Mouse (Mus musculus): ENCODE measurements around the gene Map3k6. TPM values are rescaled to one million over a fixed set of nuclear protein-coding genes. Genes with fewer than 3 reads are reported as not detected.
A peak's percentile ranks its signal among the peaks of the same experiment; 100 is the strongest.

The Map3k6 gene
- polyA plus RNA-seq, 1 experiment from 2014 or later: 1.7 TPM

GRCm38 (mm10) chr4:133247072-133247471 is 6.5 kb downstream of the Map3k6 start:
- peaks cover 46% of the 10 kb centered on the region for H3K4me1 ChIP-seq

GRCm38 (mm10) chr4:133247806-133248449 is 7.3 kb downstream of the Map3k6 start:
- no peak for DNase-seq (ENCODE audit: low spot score)

More at GRCm38 (mm10) chr4:133247072-133247471, 6.5 kb downstream of the Map3k6 start:
- H3K27ac ChIP-seq: no peak overlapping the region; the same call in 1 of the 2 replicates
- peaks cover 99% of the 10 kb centered on the region for H3K27me3 ChIP-seq (ENCODE audit: low read depth, poor library complexity, severe bottlenecking)
- no peak for DNase-seq (ENCODE audit: low spot score)
- 31% methylated on average over 15 of the region's 15 CpGs for WGBS
- no peaks in the 10 kb centered on the region for H3K36me3 ChIP-seq
- H3K9me3 ChIP-seq (replicated peaks): no peaks in the 10 kb centered on the region
- no peak overlapping the region for H3K4me3 ChIP-seq

GRCm38 (mm10) chr4:133250609-133251008 is 10.0 kb downstream of the Map3k6 start:
- no peaks in the 10 kb centered on the region for H3K9me3 ChIP-seq (replicated peaks)
- 3% methylated on average over 22 of the region's 22 CpGs for WGBS
- H3K27ac ChIP-seq: 0 out of 2 replicates have a peak overlapping the region, but pooled peaks have one; percentile 59
- H3K4me3 ChIP-seq: peak overlapping the region; percentile 57
- no peaks in the 10 kb centered on the region for H3K36me3 ChIP-seq
- peaks cover 31% of the 10 kb centered on the region for H3K4me1 ChIP-seq
- DNase-seq (ENCODE audit: low spot score): peak; percentile 96
- peaks cover 100% of the 10 kb centered on the region for H3K27me3 ChIP-seq (ENCODE audit: low read depth, poor library complexity, severe bottlenecking)

More at GRCm38 (mm10) chr4:133247806-133248449, 7.3 kb downstream of the Map3k6 start:
- H3K4me3 ChIP-seq: no peak overlapping the region
- no peaks in the 10 kb centered on the region for H3K36me3 ChIP-seq
- H3K4me1 ChIP-seq: peaks cover 41% of the 10 kb centered on the region
- peaks cover 99% of the 10 kb centered on the region for H3K27me3 ChIP-seq (ENCODE audit: low read depth, poor library complexity, severe bottlenecking)
- 81% methylated on average over 13 of the region's 13 CpGs for WGBS
- no peak overlapping the region for H3K27ac ChIP-seq
- H3K9me3 ChIP-seq (replicated peaks): no peaks in the 10 kb centered on the region

- H3K36me3 ChIP-seq: no peaks in the 10 kb centered on the region
- H3K4me3 ChIP-seq: peak overlapping the region; percentile 57
- WGBS: under 1% methylated on average over 31 of the region's 31 CpGs
- peaks cover 31% of the 10 kb centered on the region for H3K4me1 ChIP-seq
- DNase-seq (ENCODE audit: low spot score): peak; percentile 61
- peaks cover 100% of the 10 kb centered on the region for H3K27me3 ChIP-seq (ENCODE audit: low read depth, poor library complexity, severe bottlenecking)
- peak overlapping the region; percentile 61; the same call in 1 of the 2 replicates for H3K27ac ChIP-seq
- H3K9me3 ChIP-seq (replicated peaks): no peaks in the 10 kb centered on the region
Observed at GRCm38 (mm10) chr4:133251214-133251613, 10.6 kb downstream of the Map3k6 start.

GRCm38 (mm10) chr4:133252089-133252488 is 11.5 kb downstream of the Map3k6 start:
- DNase-seq (ENCODE audit: low spot score): no peak
- H3K27me3 ChIP-seq (ENCODE audit: low read depth, poor library complexity, severe bottlenecking): peaks cover 100% of the 10 kb centered on the region
- 44% methylated on average over 4 of the region's 4 CpGs for WGBS

GRCm38 (mm10) chr4:133253412-133253811 is 12.8 kb downstream of the Map3k6 start:
- no peak overlapping the region for H3K4me3 ChIP-seq
- H3K27ac ChIP-seq: no peak overlapping the region
- no peaks in the 10 kb centered on the region for H3K36me3 ChIP-seq
- H3K9me3 ChIP-seq (replicated peaks): no peaks in the 10 kb centered on the region
- DNase-seq (ENCODE audit: low spot score): no peak
- 59% methylated on average over 12 of the region's 12 CpGs for whole genome bisulfite sequencing
- peaks cover 98% of the 10 kb centered on the region for H3K27me3 ChIP-seq (ENCODE audit: low read depth, poor library complexity, severe bottlenecking)
- peaks cover 35% of the 10 kb centered on the region for H3K4me1 ChIP-seq

More at GRCm38 (mm10) chr4:133252089-133252488, 11.5 kb downstream of the Map3k6 start:
- Histone ChIP-seq H3K27ac (no peak overlapping the region), H3K36me3 (no peaks in the 10 kb centered on the region), H3K4me3 (no peak overlapping the region; the same call in 1 of the 2 replicates), H3K9me3 (replicated peaks) (no peaks in the 10 kb centered on the region), H3K4me1 (peaks cover 31% of the 10 kb centered on the region)

- Histone ChIP-seq H3K4me1 (peaks cover 28% of the 10 kb centered on the region), H3K9me3 (replicated peaks) (no peaks in the 10 kb centered on the region), H3K36me3 (no peaks in the 10 kb centered on the region), H3K27me3 (ENCODE audit: low read depth, poor library complexity, severe bottlenecking) (peaks cover 87% of the 10 kb centered on the region), H3K4me3 (no peak overlapping the region), H3K27ac (no peak overlapping the region)
- no peak for DNase-seq (ENCODE audit: low spot score)
- 65% methylated on average over 6 of the region's 6 CpGs for WGBS
Observed at GRCm38 (mm10) chr4:133255392-133255791, 14.8 kb downstream of the Map3k6 start.

- no peaks in the 10 kb centered on the region for H3K36me3 ChIP-seq
- H3K27ac ChIP-seq: 0 out of 2 replicates have a peak overlapping the region, but pooled peaks have one; percentile 42
- peaks cover 73% of the 10 kb centered on the region for H3K27me3 ChIP-seq (ENCODE audit: low read depth, poor library complexity, severe bottlenecking)
- peaks cover 18% of the 10 kb centered on the region for H3K4me1 ChIP-seq
- peak overlapping the region; percentile 24; the same call in 1 of the 2 replicates for H3K4me3 ChIP-seq
- 12% methylated on average over 24 of the region's 24 CpGs for WGBS
- no peak for DNase-seq (ENCODE audit: low spot score)
- no peaks in the 10 kb centered on the region for H3K9me3 ChIP-seq (replicated peaks)
Observed at GRCm38 (mm10) chr4:133256820-133257219, 16.2 kb downstream of the Map3k6 start.

- WGBS: 29% methylated on average over 12 of the region's 12 CpGs
- Histone ChIP-seq H3K36me3 (no peaks in the 10 kb centered on the region), H3K27me3 (ENCODE audit: low read depth, poor library complexity, severe bottlenecking) (peaks cover 69% of the 10 kb centered on the region), H3K9me3 (replicated peaks) (no peaks in the 10 kb centered on the region), H3K4me1 (peaks cover 22% of the 10 kb centered on the region), H3K4me3 (peak overlapping the region; percentile 24; the same call in 1 of the 2 replicates), H3K27ac (peak overlapping the region; percentile 42; the same call in 1 of the 2 replicates)
- DNase-seq (ENCODE audit: low spot score): no peak
Observed at GRCm38 (mm10) chr4:133257230-133257629, 16.6 kb downstream of the Map3k6 start.

GRCm38 (mm10) chr4:133257798-133258408 is 17.3 kb downstream of the Map3k6 start:
- peaks cover 62% of the 10 kb centered on the region for H3K27me3 ChIP-seq (ENCODE audit: low read depth, poor library complexity, severe bottlenecking)
- WGBS: 72% methylated on average over 12 of the region's 12 CpGs
- H3K4me1 ChIP-seq: peaks cover 27% of the 10 kb centered on the region

GRCm38 (mm10) chr4:133261641-133262374 is 21.2 kb downstream of the Map3k6 start:
- no peak for DNase-seq (ENCODE audit: low spot score)
- Histone ChIP-seq H3K4me1 (peaks cover 26% of the 10 kb centered on the region), H3K27me3 (ENCODE audit: low read depth, poor library complexity, severe bottlenecking) (peaks cover 23% of the 10 kb centered on the region), H3K4me3 (no peak overlapping the region), H3K36me3 (peaks cover 40% of the 10 kb centered on the region), H3K9me3 (replicated peaks) (no peaks in the 10 kb centered on the region), H3K27ac (peak overlapping the region; percentile 21; the same call in 1 of the 2 replicates)
- 47% methylated on average over 10 of the region's 10 CpGs for WGBS

More at GRCm38 (mm10) chr4:133257798-133258408, 17.3 kb downstream of the Map3k6 start:
- Histone ChIP-seq H3K27ac (peak overlapping the region; percentile 42; the same call in 1 of the 2 replicates), H3K36me3 (peaks cover 2% of the 10 kb centered on the region), H3K9me3 (replicated peaks) (no peaks in the 10 kb centered on the region), H3K4me3 (no peak overlapping the region)
- DNase-seq (ENCODE audit: low spot score): no peak

GRCm38 (mm10) chr4:133262375-133262765 is 21.8 kb downstream of the Map3k6 start:
- DNase-seq (ENCODE audit: low spot score): no peak
- Histone ChIP-seq H3K27ac (peak overlapping the region; percentile 21; the same call in 1 of the 2 replicates), H3K4me1 (peaks cover 20% of the 10 kb centered on the region), H3K4me3 (no peak overlapping the region), H3K36me3 (peaks cover 46% of the 10 kb centered on the region), H3K27me3 (ENCODE audit: low read depth, poor library complexity, severe bottlenecking) (peaks cover 18% of the 10 kb centered on the region), H3K9me3 (replicated peaks) (no peaks in the 10 kb centered on the region)
- WGBS: 65% methylated on average over 7 of the region's 7 CpGs

All from limb, embryonic 10.5 days (tissue).